Mouse (Mus musculus) G1E-ER4 (cell line): ENCODE measurements around the gene Nacad. TPM values are rescaled to one million over a fixed set of nuclear protein-coding genes. Genes with fewer than 3 reads are reported as not detected.

Experiments
- GATA1 ChIP-seq: IDR thresholded peaks from one replicate; pipeline ENCODE4 v1.8.0; 2012; ENCODE audit warnings: low read length, inconsistent platforms
- polyA plus RNA-seq: library from polyadenylated mRNA; stranded (reverse); fragments of >175 nt; gene quantifications from 2 replicates; pipeline ENCODE4 v1.2.3, GENCODE M21; 2012

The Nacad gene
- polyA plus RNA-seq, 1 experiment: 0.27 TPM

DNA sequence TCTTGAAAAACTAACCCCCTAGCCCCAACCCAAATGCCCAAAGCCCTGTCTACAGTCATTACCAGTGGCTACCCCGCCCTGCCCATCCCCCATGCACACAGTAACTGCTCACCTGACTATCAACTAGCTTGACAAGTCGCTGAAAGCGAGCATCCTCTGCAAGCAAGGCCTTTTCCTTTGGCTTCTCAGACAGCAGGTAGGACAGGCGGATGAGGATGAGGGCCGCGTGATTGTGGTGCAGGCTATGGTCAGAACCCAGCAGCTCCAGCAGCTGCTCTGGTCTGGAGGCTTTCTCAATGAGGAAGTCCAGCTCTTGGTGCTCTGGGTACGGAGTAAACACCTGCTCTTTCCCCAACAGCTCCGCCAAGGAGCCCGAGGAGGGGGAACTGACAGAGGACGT, 17.9 kb upstream of the Nacad start:
- no peak for TF ChIP-seq GATA1

DNA sequence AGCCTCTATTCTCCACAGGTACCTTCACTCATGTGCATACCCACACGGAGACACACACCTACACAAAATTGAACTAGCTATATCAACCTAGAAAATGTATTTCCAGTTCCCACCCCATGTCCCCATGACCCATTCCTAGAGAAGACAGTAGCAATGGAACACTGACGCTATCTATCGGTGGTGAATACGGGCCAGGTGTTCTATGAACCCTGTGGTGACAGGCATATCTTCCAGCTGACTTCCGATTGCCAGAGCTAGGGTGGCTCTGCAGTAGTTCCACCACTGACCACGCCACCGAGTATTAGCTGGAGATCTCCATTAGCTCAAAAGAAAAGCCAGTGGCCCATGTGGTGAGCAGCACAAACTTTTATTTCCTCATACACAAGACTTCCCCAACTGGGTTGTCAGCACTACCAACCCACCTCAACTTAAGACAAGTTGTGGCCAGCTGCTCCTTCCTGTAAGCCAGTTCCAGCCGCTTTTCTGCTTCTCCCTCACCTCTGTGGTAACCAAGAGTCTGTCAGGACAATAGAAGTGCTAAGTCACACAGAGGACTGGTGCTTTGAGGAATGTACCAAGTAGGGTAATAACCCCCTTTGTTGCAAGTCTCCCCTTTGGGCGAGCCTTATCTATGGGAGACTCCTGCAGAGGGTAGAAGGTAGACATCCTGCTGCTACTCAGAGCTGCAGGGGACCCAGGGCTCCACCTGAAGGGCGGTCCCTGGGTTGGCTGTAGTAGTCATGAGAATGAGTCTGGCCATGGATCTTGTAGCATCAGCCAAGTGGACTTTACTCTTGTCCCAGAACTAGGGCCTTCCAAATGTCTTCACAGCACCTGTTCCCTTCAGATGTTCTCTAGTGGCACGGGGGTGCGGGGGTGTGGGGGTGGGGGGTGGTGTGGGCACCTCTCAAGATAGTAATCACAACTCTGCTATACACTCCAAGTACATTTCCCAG, 9.7 kb upstream of the Nacad start:
- TF ChIP-seq GATA1: no peak

DNA sequence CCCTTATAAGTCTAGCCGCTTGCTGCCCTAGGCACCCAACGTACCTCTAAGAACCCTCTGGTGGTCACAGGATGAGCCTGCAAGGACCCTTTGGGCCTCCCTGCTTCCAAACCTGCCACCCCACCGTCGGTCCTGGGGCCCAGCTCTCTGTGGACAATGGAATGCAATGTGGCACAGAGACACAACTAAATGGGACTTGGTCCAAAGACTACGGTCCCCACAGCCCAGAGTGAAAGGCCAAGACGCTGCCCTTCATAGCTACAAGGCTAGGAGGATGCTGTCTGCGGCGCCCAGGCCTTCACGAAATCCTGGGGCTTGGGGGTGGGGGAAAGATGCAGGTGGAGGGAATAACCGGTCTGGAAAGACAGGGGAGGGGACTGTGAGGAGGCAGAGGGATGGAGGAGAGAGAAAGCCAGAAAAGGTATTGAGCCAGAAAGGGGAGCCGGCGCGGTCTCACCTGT, 802 bp downstream of the Nacad start:
- TF ChIP-seq GATA1: no peak

- TF ChIP-seq GATA1: no peak
Observed at GRCm38 (mm10) chr11:6604604-6604936, 1.3 kb downstream of the Nacad start.

GRCm38 (mm10) chr11:6603887-6604603, 1.8 kb downstream of the Nacad start:
- no peak for TF ChIP-seq GATA1

GRCm38 (mm10) chr11:6603224-6603623, 2.6 kb downstream of the Nacad start:
- TF ChIP-seq GATA1: no peak

DNA sequence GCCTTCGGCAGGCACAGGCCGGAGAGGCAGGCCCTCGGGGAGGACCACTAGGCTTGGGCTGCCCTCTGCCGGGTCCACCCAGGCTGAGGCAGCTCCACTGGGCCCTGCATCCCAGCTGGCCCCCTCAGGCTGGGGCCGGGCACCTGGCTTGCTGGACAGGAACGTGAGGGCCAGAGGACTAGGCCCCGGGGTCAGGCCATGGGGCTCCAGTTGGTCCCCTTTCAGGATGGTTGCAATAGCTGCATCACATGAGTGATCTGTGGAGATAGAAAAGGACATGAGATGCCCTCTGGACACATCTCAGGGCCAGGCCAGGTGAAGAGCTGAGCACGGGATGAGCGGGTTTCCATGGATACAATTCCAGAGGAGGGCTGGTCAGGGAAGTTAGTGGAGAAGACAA, 3.2 kb downstream of the Nacad start:
- no peak for TF ChIP-seq GATA1

DNA sequence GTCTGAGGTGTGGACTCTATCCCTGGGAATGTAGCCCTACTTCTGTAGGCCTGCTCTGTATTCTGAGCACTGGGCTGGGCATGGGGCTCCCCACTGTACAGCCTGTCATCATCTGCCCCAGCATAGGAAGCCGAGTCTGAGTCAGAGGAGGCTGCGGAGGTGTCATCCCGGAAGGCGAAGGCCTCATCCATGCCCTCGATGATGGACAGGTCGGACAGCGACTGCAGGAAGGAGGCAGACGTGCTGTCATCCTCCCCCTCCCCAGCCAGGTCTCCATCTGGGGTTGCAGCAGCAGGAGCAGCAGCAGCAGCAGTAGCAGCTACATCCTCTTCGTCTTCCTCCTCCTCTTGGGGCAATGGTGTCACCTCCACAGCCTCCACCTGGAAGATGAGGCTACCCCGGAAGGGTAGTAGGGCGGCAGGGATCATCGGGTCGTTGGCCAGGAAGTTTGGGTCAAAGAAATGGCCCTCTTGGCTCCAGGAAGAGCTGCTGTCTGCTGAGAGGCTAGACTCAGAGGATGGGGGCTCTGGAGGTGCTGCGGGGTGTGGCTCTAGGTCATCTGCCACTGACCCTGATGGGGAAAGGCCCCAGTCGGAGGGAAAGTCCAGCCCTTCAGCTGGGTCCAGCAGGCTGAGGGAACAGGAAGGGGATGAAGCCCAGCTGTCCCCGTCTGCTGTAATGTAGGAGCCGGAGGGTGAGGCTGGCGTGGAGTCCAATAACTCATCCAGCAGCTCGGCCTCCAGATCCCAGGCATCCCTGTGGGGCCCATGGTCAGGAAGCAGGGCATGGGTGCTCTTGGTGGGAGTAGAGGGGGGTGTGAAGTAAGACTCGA, 4.0 kb downstream of the Nacad start:
- no peak for TF ChIP-seq GATA1

DNA sequence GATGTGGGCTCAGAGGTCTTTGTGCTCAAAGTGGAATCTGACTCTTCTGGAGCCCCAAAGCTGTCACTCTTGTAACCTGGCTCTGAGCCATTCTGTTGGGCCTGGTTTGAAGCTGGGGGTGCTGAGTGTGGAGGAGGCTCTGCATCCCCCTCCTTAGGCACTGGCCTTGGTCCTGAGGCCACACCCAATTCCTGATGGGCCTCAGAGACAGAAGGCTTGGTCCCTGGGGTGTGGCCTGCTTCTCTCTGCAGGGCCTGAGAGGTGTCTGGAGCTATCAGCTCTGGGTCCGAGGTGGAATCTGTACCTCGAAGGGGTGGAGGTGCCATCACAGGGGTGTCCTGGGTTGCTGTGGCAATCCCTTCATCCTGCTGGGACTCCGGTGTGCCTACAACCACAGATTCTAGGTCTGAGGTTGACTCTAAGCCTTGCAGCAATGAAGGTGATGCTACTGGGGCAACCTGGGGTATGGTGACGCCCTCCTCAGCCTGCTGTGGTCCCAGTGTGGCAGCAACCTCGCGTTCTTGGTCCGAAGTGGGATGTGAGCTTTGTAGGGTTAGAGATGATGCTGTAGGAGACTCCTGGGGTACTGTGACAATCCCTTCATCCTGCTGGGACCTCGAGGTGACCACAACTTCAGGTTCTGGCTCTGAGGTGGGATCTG, 5.4 kb downstream of the Nacad start:
- TF ChIP-seq GATA1: no peak

GRCm38 (mm10) chr11:6599831-6600230, 6.0 kb downstream of the Nacad start:
- no peak for TF ChIP-seq GATA1

DNA sequence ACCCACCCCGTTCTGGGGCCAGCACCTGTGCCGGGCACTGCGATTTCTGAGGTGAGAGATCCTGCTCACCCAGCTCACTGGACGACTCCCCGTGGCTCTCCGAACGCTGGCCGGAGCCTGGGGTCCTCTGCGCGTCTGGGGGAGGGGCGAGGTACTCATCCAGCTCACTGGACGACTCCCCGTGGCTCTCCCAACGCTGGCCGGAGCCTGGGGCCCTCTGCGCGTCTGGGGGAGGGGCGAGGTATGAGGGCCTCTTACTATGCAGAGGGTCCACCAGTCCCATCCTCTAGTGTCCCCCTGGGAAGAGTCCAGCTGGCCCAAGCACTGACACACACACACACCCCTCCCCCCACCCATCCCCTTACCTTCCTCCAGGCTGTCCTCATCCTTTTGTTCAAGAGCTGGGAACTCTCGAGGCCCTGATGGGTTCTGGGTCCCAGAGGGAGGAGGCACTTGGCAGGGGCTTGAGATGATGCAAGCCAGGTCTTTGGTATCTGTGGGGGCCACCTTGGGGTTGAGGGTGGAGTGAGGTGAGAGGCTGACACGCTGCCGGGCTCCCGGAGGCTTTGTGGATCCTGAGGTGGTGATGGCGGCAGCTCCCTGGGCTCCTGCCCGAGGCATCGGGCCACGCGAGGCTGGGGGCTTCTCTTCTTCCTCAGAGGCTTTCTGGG, 6.7 kb downstream of the Nacad start:
- no peak for TF ChIP-seq GATA1

- TF ChIP-seq GATA1: no peak
Observed at GRCm38 (mm10) chr11:6598191-6598889, 7.5 kb downstream of the Nacad start.

GRCm38 (mm10) chr11:6597523-6597922, 8.3 kb downstream of the Nacad start:
- no peak for TF ChIP-seq GATA1

DNA sequence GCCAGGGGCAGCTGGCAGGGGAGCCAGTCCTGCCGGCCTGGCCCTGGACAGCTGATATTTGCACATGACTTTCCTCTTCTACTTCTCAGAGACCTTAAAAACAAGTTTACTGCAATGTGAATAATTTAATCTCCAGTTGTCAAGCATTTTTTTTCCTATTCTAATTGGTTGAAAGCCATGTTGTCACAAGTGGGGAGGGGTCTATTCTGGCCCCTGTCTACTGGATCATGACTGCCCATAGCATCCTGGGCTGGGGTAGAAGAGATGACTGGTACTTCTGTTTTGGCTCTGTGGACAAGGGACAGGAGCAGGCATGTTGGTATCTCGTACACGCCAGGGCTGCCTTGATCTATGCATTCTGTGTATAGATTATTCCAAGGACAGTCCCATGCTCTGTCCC, 9.2 kb downstream of the Nacad start:
- no peak for TF ChIP-seq GATA1

DNA sequence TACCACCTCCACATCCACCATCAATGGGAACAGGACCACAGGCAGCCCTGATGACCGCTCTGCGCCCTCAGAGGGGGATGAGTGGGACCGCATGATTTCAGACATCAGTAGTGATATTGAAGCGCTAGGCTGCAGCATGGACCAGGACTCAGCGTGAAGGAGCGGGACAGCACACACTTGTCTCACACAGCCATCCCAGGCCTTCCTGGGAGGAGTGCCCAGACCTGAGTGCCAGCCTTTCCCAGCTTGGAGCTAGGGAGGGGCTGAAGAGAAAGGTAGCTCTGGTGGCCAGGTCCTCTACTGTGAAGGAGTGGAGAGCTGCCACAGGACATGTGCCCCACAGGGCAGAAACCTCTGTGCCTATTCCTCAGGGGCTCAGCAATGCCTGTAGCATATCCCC, 9.6 kb downstream of the Nacad start:
- no peak for TF ChIP-seq GATA1
